Mouse (Mus musculus) brain, adult 2 months (tissue): ENCODE results near the gene Fam57b.

Experiments used
- DNase-seq: peaks from one replicate; pipeline ENCODE4 v3.0.0; 2011; ENCODE audit warnings: low read depth, low spot score

The Fam57b gene

GRCm38 (mm10) chr7:126799050-126799467 is 1.6 kb downstream of the Fam57b start:
- DNase-seq: peak; percentile 100

GRCm38 (mm10) chr7:126799468-126800268 is 2.2 kb downstream of the Fam57b start:
- peak; percentile 80 for DNase-seq

DNA sequence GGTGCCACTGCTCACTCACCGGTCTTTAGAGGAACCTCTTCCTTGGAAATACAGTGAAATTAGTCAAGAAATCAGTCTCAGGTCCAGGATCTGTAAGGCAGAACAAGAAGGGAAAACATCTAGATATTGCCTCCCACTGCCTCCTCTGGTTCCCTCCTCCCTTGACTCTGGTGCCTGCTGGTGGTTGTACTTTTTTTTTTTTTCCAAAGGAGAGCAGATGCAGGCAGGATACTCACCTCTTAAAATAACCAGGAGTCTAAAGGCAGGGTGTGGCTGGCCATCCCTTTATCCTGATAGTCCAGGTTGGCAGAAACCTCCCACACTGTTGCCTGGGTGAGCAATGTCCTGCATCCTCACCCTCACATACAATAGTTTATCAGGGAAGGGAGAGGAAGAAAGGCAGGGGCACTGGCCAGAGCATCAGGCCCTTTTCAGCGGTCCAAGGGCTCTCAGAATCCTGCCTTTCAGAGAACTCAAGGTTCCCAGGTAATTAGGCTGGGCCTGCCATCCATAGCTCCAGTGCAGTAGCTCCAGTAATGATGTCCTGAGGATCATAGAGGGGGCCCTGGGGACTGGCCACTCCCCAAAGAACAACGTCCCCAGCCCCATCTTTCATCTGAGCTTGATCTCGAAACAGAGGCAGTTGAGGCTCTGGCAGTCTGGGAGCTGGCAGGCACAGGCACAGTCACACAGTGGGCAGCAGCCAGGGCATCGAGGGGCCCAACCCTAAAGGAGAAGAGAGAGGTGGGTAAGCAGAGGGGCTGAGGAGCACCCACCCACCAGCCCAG is 3.0 kb downstream of the Fam57b start:
- no peak for DNase-seq

DNA sequence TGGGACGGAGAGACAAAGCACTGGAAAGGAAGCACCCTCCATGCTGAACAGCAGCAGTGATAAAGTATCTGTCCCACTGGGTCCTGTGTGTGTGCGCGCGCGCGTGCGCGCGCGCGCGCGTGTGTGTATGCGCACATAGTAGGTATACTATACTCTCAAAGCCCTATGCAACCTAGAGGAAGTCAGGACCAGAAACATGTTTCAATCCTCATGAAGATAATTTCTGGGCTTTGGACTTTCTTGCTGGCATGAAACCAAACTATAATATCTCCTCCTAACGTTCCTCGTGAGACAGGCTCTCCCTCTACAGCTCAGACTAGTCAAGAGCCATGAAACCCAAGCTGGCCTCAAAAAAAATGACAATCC is 3.6 kb downstream of the Fam57b start:
- DNase-seq: no peak

- DNase-seq: no peak
Measured at GRCm38 (mm10) chr7:126802134-126802889, 4.8 kb downstream of the Fam57b start.

DNA sequence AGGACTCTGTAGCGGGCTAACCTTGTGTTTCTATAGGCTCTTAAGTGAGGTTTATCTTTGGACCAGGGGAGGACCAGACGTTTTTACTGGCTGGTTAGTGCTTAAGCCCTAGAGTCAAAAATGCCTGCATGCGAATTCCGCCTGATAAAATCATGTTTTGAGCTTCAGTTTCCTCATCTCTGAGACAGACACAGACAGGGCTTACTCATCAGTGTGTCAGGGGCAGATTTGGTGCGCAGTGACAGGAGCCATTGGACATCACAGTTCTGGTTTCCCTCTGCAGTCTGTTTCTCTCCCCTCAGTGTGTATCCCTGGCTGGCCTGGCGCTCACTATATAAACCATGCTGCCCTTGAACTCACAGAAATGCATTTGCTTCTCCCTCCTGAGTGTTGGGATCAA is 5.7 kb downstream of the Fam57b start:
- DNase-seq: no peak

- DNase-seq: no peak
Measured at GRCm38 (mm10) chr7:126803751-126804150, 6.3 kb downstream of the Fam57b start.

DNA sequence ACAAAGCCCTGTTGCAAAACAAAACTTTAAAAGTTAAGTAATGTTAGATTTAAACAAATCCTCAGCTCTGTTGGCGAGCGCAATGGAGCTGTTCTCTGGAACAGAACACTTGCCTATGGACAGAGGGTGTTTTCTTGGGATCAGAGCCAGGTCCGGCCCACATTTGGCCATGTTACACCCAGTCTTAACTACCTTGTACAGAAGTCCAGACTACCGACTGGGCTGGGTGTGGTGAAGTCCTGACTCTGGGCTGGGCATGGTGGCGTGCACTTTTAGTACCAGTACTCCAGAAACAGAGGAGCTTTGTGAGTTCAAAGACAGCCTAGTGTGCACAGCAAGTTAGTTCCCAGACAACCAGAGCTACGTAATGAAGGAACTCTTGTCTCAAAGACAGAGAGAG is 9.5 kb downstream of the Fam57b start:
- no peak for DNase-seq

DNA sequence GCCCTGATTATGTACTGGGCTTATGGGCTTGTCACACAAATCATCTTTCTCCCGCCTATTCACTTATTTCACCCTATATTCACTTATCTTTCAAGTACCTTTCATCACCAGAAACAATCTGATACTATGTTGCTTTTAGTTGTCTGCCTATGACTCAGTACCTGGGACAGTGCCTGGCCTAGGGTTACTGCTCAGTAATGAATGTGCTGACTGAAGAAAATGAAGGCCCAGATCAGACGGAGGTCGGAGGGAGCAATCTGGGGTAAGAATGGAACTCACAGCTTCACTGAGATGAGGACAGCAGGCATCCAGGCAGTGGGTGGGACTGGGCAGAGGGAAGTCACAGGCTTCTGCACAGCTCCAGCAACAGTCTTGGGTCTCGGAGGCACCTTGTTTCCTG is 9.9 kb downstream of the Fam57b start:
- DNase-seq: no peak

GRCm38 (mm10) chr7:126808703-126809455 is 11.4 kb downstream of the Fam57b start:
- DNase-seq: peak; percentile 97

- DNase-seq: no peak
Measured at GRCm38 (mm10) chr7:126809723-126810369, 12.4 kb downstream of the Fam57b start.

DNA sequence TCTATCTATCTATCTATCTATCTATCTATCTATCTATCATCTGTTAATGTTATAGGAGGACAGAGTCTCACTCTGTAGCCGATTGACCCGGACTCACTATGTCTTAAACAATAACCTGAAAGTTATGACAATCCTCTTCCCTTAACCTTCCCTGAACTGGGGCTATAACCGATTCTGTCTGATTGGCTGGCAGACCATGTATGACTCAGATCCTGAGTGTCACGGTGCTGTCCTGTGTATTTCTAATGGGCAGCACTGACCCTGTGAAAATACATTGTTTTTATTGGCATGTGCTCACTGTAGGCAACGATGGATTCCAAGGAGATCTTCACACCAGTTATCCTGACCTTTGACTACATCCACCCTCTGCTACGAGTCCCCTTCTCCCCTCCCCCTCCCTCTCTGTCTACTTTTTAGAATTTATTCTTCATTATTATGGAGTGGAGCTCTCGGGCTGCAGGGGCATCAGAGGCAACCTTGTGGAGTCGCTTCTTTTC is 18.3 kb downstream of the Fam57b start:
- DNase-seq: no peak

- no peak for DNase-seq
Measured at GRCm38 (mm10) chr7:126816494-126816893, 19.0 kb downstream of the Fam57b start.

DNA sequence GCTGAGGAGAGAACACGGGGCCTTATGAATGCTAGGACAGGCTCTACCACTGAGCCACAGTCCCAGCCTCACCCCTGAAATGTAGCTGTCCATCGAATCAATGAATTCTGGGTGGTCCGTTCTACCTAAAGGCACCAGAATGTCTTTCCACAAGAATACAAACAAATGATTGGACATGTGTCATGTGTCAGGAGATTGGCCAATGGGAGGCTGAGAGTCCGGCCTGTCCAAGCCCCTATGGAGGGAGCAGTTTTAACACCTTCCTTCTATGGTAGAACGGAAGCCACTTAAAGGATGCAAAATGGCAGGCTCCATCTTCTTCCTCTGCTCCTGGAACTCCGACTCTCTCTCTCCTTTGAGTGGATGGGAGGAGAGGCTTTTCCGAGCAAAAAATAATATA is 20.1 kb downstream of the Fam57b start:
- no peak for DNase-seq

- no peak for DNase-seq
Measured at GRCm38 (mm10) chr7:126818818-126819217, 21.4 kb downstream of the Fam57b start.

DNA sequence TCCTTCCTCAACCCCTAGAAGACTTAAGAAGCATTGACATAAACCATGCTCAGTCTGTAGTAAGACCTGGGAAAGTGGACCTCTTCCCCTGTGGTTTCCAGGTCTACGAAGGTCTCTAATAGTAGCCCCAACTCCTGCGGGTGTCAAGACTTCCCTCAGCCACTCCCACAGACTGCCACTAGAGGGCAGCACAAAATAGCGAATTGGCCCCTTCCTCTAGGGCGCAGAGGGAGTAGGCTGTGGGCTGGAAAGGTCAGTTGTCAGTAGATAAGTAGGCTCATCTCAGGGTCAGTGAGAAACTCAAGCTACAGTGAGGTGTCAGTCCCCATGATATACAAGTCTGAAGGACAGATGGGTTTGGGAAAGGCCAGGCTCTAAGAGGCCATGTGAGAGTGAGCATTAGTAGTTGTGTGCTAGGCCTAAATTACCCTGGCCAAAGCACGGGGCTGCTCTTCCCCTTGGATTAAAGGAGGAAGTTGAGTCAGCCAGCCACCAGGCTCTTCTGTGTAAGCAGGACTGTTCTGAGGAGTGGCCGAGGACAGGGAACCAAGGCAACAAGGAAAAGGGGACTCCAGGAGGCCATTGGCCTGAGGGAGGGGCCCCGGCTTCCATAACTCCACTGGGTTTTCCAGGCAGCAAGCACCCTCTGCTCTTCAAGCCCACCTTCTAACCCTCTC is 24.5 kb downstream of the Fam57b start:
- DNase-seq: peak; percentile 93

- DNase-seq: peak; percentile 61
Measured at GRCm38 (mm10) chr7:126822741-126823140, 25.3 kb downstream of the Fam57b start.

DNA sequence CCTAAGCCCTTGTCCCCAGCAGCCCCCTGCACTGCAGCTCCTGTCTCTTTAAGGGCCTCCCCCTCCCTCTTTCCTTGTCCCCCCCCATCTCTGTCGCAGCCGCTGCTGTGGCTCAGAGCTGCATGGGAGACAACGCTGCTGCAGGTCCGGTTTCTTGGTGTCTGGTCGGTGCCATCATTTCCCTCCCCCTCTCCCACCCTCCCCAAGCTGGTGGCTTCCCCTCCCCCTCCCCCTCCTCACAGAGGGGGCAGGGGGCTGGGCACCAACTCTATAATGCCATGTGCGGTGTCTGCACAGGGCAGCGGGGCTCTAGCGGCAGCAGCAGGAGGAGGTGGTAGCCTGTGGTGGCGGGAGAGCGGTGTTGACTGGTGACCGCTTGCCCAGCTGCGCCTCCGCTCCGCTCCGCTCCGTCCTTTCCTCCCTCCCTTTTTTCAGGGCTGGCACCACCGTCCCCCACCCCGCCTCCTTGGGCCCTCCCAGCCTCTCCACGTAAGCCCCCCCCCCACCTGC is 25.8 kb downstream of the Fam57b start:
- DNase-seq: peak; percentile 87

DNA sequence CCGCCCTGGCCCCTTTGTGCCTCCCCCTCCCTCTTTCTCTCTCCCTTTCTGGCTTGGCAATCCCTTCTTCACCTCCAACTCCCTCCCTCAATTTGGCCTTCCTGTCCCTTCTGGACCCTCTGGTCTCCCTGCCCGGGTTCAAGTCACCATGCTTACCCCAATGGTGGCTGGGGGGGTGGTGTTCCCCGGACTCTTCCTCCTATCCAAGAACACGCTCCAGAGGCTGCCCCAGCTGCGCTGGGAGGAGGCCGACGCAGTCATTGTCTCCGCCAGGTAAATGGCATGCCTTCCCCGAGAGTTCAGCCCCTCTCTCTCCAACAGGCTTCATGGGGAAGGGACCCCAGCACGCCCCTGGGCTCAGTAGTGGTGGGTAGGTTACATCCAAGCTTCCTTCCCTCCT is 26.5 kb downstream of the Fam57b start:
- no peak for DNase-seq

- DNase-seq: no peak
Measured at GRCm38 (mm10) chr7:126825403-126825802, 27.9 kb downstream of the Fam57b start.
